Comparison of ENCODE assay signal across 18 mouse cellular contexts in the genomic region with DNA sequence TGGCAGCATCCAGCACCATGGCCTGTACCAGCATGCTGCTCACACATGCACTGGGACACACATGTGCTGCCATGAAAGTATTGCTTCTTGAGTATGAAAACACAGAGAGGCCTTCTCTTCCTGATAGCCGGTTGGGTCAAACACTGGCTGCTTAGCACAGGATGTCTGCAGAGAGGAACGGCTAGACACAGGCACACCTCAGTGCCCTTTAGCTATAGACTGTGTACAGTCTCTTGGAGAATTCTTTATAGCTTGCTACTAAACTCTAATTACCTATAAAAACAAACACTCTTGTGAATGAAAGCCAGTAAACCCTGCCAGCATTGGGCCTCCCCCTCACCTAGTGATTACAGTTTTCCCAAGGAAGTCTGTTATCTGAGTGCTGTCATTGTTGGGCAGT.
A peak's percentile ranks its signal among the peaks of the same experiment; 100 is the strongest.
DNase-seq lines count a peak whose midpoint lies in the region.
"Had no signal": no experiment of that assay in that cellular context is flagged by ENCODE, and none has a peak within 500 bp of the region (broad histone marks: within the 10 kb centered on the region; RNA-seq: fewer than 3 reads in every experiment).

No protein-coding gene starts in this region.

- H3K9me3 ChIP-seq in limb, embryonic 10.5 days (replicated peaks), result no peaks in the 10 kb centered on the region
- H3K9me3 ChIP-seq: forebrain, embryonic 13.5 days; heart, embryonic 12.5 days; hindbrain, embryonic 10.5 days had no signal

- DNase-seq in heart, adult 11 months, result peak; percentile 88
- no peak for DNase-seq in heart, adult 18-20 months
- DNase-seq in testis, postnatal 10 days (ENCODE audit: low spot score), result peak; percentile 27
- DNase-seq in testis, postnatal 14 days (ENCODE audit: low spot score), result no peak
- no peak for DNase-seq in limb, embryonic 10.5 days (ENCODE audit: low spot score)
- DNase-seq in natural killer cell, adult 2 months (ENCODE audit: low spot score in 2 of 2), result no peak
- no peak for DNase-seq in ovary, postnatal 14 days (ENCODE audit: low spot score)
- no peak for DNase-seq in ovary, postnatal 10 days (ENCODE audit: low spot score)
- DNase-seq: adrenal gland, postnatal 14 days; cerebellum, adult 18-20 months; cerebellum, adult 9-11 months; forebrain, postnatal 0 days; gastrocnemius, adult 2 months; gastrocnemius, postnatal 25 days had no signal

- H3K27me3 ChIP-seq in limb, embryonic 10.5 days (ENCODE audit: low read depth, poor library complexity, severe bottlenecking), result no peaks in the 10 kb centered on the region
- H3K27me3 ChIP-seq: forebrain, embryonic 13.5 days; heart, embryonic 12.5 days had no signal

- no peak overlapping the region for H3K4me3 ChIP-seq in limb, embryonic 10.5 days
- H3K4me3 ChIP-seq: forebrain, embryonic 13.5 days; gastrocnemius, adult 2 months; heart, embryonic 12.5 days; hindbrain, embryonic 10.5 days had no signal

- H3K27ac ChIP-seq in limb, embryonic 10.5 days, result peak overlapping the region; percentile 83; the same call in 1 of the 2 replicates
- H3K27ac ChIP-seq: forebrain, embryonic 13.5 days; gastrocnemius, adult 2 months; hindbrain, embryonic 14.5 days had no signal

- H3K4me1 ChIP-seq in limb, embryonic 10.5 days, result peaks cover 66% of the 10 kb centered on the region

- H3K36me3 ChIP-seq in limb, embryonic 10.5 days, result no peaks in the 10 kb centered on the region
- H3K36me3 ChIP-seq: heart, embryonic 12.5 days; hindbrain, embryonic 10.5 days had no signal

- 74% methylated on average over 2 of the region's 2 CpGs for WGBS in limb, embryonic 10.5 days

Comparison
In these comparisons a context has a peak if more than half of its experiments do, and no peak if none do; other contexts are left out.
1. DNase-seq: peak in heart, adult 11 months (single experiment) and testis, postnatal 10 days (single experiment); none in heart, adult 18-20 months (0 of 2), testis, postnatal 14 days (single experiment), limb, embryonic 10.5 days (single experiment), natural killer cell, adult 2 months (0 of 2), ovary, postnatal 14 days (single experiment) and ovary, postnatal 10 days (single experiment).